Mouse (Mus musculus) heart, embryonic 11.5 days (tissue): ENCODE data around the gene Eras. TPM values are rescaled to one million over a fixed set of nuclear protein-coding genes. Genes with fewer than 3 reads are reported as not detected.

Experiments used
- ATAC-seq: fragments of 200-750 bp; cut with Nextera tagmentation; replicated peaks from 2 replicates; pipeline ENCODE4 v1.8.0; 2017; ENCODE audit warnings: moderate library complexity; ENCODE audit not compliant: insufficient number of reproducible peaks, low FRiP score, low TSS enrichment
- H3K27ac ChIP-seq: fragments of 300-500 bp; sonication (generic); 2 replicates; pipeline ENCODE4 v1.5.1; 2014; ENCODE audit warnings: mild to moderate bottlenecking, low read depth, low read length
- H3K27me3 ChIP-seq: fragments of 300-500 bp; sonication (generic); 2 replicates; pipeline ENCODE4 v1.6.1; 2014; ENCODE audit warnings: mild to moderate bottlenecking, low read length, mixed read lengths; ENCODE audit not compliant: control insufficient read depth, insufficient read depth
- H3K36me3 ChIP-seq: fragments of 300-500 bp; sonication (generic); 2 replicates; pipeline ENCODE4 v1.6.1; 2014; ENCODE audit warnings: mild to moderate bottlenecking, low read length, moderate library complexity, mixed read lengths; ENCODE audit not compliant: control insufficient read depth, insufficient read depth
- H3K4me1 ChIP-seq: fragments of 300-500 bp; sonication (generic); 2 replicates; pipeline ENCODE4 v1.6.1; 2014; ENCODE audit warnings: low read length; ENCODE audit not compliant: control insufficient read depth, insufficient read depth
- H3K4me2 ChIP-seq: fragments of 300-500 bp; sonication (generic); 2 replicates; pipeline ENCODE4 v1.6.1; 2014; ENCODE audit warnings: mild to moderate bottlenecking, moderate library complexity
- H3K4me3 ChIP-seq: fragments of 300-500 bp; sonication (generic); 2 replicates; pipeline ENCODE4 v1.5.1; 2014; ENCODE audit warnings: low read depth, low read length
- H3K9ac ChIP-seq: fragments of 300-500 bp; sonication (generic); 2 replicates; pipeline ENCODE4 v1.6.1; 2014; ENCODE audit warnings: mild to moderate bottlenecking, low read depth, low read length, moderate library complexity
- H3K9me3 ChIP-seq: fragments of 300-500 bp; sonication (generic); replicated peaks from 2 replicates; pipeline ENCODE4 v1.6.1; 2016; ENCODE audit warnings: low read length; ENCODE audit not compliant: control insufficient read depth
- WGBS: fragments of 180-500 bp; shearing (Covaris S2); extraction: QIAGEN DNeasy Blood & Tissue Kit; methylation state at CpG from one replicate; pipeline ENCODE4 v1.1.7; 2014; ENCODE audit not compliant: insufficient replicate concordance; 5-methylcytosine and 5-hydroxymethylcytosine counted together
- polyA plus RNA-seq: library from polyadenylated mRNA; unstranded; fragments of >200 nt; fragmentation: Nextera tagmentation; extraction: Ambion mirVana; gene quantifications from 2 replicates; pipeline ENCODE4 v1.2.1, GENCODE M21; 2014

Gene Eras
- polyA plus RNA-seq, 1 experiment from 2014 or later: not detected

- Histone ChIP-seq H3K9me3 (no peaks in the 10 kb centered on the region), H3K27me3 (no peaks in the 10 kb centered on the region), H3K27ac (peak within 1 kb of the TSS; percentile 74; the same call in 1 of the 2 replicates), H3K4me2 (peak within 1 kb of the TSS; percentile 69), H3K36me3 (no peaks in the 10 kb centered on the region), H3K4me3 (peak within 1 kb of the TSS; percentile 59), H3K9ac (peak within 1 kb of the TSS; percentile 74), H3K4me1 (no peaks in the 10 kb centered on the region)
- WGBS: 12% methylated on average over 62 of the region's 62 CpGs
- peak; percentile 97 for ATAC-seq
Observed at GRCm38 (mm10) chrX:7898880-7899874, 29.2 kb downstream of the Eras start, which contains the start of the genes Pqbp1 and Timm17b. Pqbp1 (minus strand) TSS chrX:7899269. Timm17b (plus strand) TSS chrX:7899357.

GRCm38 (mm10) chrX:7898211-7898610, 30.2 kb downstream of the Eras start:
- H3K36me3 ChIP-seq: no peaks in the 10 kb centered on the region
- H3K4me2 ChIP-seq: peak overlapping the region; percentile 62
- no peaks in the 10 kb centered on the region for H3K27me3 ChIP-seq
- 36% methylated on average over 13 of the region's 13 CpGs for WGBS
- no peaks in the 10 kb centered on the region for H3K4me1 ChIP-seq
- peak overlapping the region; percentile 65; the same call in 1 of the 2 replicates for H3K9ac ChIP-seq
- no peak overlapping the region for H3K27ac ChIP-seq
- peak overlapping the region; percentile 59 for H3K4me3 ChIP-seq
- H3K9me3 ChIP-seq: no peaks in the 10 kb centered on the region
- no peak for ATAC-seq

DNA sequence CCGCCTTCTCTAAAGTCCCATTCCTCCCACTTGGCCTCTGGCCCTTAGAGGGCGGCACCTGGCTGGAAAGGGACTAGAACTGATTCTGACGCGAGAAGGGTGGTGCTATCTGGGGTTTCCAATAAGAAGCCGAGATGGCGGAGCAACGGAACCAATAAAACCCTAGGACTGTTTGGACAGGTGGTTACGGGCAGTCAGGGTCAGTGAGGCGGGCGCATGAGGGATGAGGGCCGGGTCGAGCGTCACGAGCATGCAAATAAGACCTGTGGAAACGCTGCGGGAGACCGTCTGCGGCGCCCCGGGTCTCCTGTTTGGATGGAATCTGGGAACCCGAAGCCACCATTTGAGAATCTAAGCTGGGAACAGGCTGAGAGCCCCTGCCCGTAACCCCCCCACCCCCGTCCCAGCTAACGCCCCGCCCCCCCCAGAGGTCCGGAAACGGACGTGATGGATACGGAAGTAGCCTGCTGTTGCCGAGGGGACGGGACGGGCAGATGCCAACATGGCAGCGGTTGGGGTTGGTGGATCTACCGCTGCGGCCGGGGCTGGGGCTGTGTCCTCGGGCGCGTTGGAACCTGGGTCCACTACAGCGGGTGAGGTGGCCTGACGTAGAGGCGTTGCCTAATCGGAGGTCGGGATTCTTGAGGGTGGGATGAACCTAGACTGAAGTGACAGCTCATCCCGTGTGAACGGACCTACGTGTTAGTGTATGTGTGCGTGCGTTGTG, 44.4 kb downstream of the Eras start, which contains the start of gene Slc35a2:
Gene Slc35a2, plus strand, starts transcription at position 188 of the 727 bp plus-strand sequence.
- H3K4me3 ChIP-seq: peak within 1 kb of the TSS; percentile 54
- ATAC-seq: peak; percentile 85
- H3K27ac ChIP-seq: peak within 1 kb of the TSS; percentile 67
- no peaks in the 10 kb centered on the region for H3K36me3 ChIP-seq
- H3K9me3 ChIP-seq: no peaks in the 10 kb centered on the region
- peak within 1 kb of the TSS; percentile 67 for H3K4me2 ChIP-seq
- peak within 1 kb of the TSS; percentile 48 for H3K9ac ChIP-seq
- 10% methylated on average over 49 of the region's 49 CpGs for WGBS
- no peaks in the 10 kb centered on the region for H3K27me3 ChIP-seq
- no peaks in the 10 kb centered on the region; the same call in 1 of the 2 replicates for H3K4me1 ChIP-seq

DNA sequence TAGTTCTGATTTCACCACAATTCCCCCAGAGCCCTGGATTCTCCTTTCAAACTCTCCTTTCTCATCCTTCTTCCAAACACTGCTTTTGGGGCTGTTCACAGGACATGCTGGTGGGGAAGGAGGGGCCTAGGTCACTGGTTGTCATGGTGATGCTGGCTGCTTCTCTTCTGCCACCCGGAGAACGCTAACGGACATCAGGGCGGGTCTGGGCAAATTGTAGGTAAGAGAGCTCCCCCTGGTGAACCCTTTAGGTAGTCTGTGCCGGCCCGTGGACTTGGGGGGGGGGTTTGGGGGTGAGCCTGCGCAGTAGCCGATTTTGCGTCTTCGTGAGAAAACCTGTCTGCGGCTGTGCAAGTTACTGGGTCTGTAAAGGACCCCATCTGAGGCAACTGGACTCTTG, 48.6 kb downstream of the Eras start:
- WGBS: 15% methylated on average over 11 of the region's 11 CpGs
- no peaks in the 10 kb centered on the region for H3K9me3 ChIP-seq
- H3K36me3 ChIP-seq: no peaks in the 10 kb centered on the region; the same call in 1 of the 2 replicates
- H3K27ac ChIP-seq: no peak overlapping the region
- no peak for ATAC-seq
- H3K4me3 ChIP-seq: no peak overlapping the region
- no peaks in the 10 kb centered on the region; the same call in 1 of the 2 replicates for H3K4me1 ChIP-seq
- H3K27me3 ChIP-seq: no peaks in the 10 kb centered on the region
- peak overlapping the region; percentile 90 for H3K4me2 ChIP-seq
- H3K9ac ChIP-seq: no peak overlapping the region

GRCm38 (mm10) chrX:7878495-7878894, 49.9 kb downstream of the Eras start:
- no peak overlapping the region for H3K27ac ChIP-seq
- H3K4me2 ChIP-seq: peak overlapping the region; percentile 90
- H3K4me3 ChIP-seq: peak overlapping the region; percentile 49
- no peaks in the 10 kb centered on the region; the same call in 1 of the 2 replicates for H3K36me3 ChIP-seq
- H3K4me1 ChIP-seq: no peaks in the 10 kb centered on the region
- H3K27me3 ChIP-seq: no peaks in the 10 kb centered on the region
- H3K9ac ChIP-seq: peak overlapping the region; percentile 63
- ATAC-seq: no peak
- WGBS: 14% methylated on average over 21 of the region's 21 CpGs
- no peaks in the 10 kb centered on the region for H3K9me3 ChIP-seq

- Histone ChIP-seq H3K27ac (no peak within 1 kb of the TSS), H3K4me3 (peak within 1 kb of the TSS; percentile 49)
- WGBS: 9% methylated on average over 34 of the region's 38 CpGs
Observed at GRCm38 (mm10) chrX:7878007-7878419, 50.4 kb downstream of the Eras start, which contains the start of gene Pim2. Pim2 (plus strand) TSS chrX:7878262.

More at GRCm38 (mm10) chrX:7878007-7878419, 50.4 kb downstream of the Eras start, which contains the start of gene Pim2:
- peak; percentile 86 for ATAC-seq
- Histone ChIP-seq H3K4me2 (peak within 1 kb of the TSS; percentile 90), H3K9me3 (no peaks in the 10 kb centered on the region), H3K4me1 (no peaks in the 10 kb centered on the region), H3K27me3 (no peaks in the 10 kb centered on the region), H3K36me3 (no peaks in the 10 kb centered on the region; the same call in 1 of the 2 replicates), H3K9ac (peak within 1 kb of the TSS; percentile 63)

Other genes with a start within 250 kb of the Eras start
- not detected in 2 replicates for gene Magix, start 247.4 kb downstream of the Eras start, polyA plus RNA-seq
- 31.2 and 35.7 TPM in 2 replicates for gene Gpkow, start 231.5 kb downstream of the Eras start, polyA plus RNA-seq
- gene Wdr45, start 214.3 kb downstream of the Eras start, polyA plus RNA-seq: 16.0 and 16.2 TPM in 2 replicates
- gene Gm45208, start 206.4 kb downstream of the Eras start, polyA plus RNA-seq: 0.34 TPM in 1 of 2 replicates, not detected in the other
- 52.3 and 55.9 TPM in 2 replicates for gene Praf2, start 200.2 kb downstream of the Eras start, polyA plus RNA-seq
- gene Ccdc120, start 177.7 kb downstream of the Eras start, polyA plus RNA-seq: 5.2 and 8.5 TPM in 2 replicates
- gene Tfe3, start 166.0 kb downstream of the Eras start, polyA plus RNA-seq: 12.1 and 15.0 TPM in 2 replicates
- 26.5 and 26.8 TPM in 2 replicates for gene Gripap1, start 138.8 kb downstream of the Eras start, polyA plus RNA-seq
- gene Kcnd1, start 106.3 kb downstream of the Eras start, polyA plus RNA-seq: 1.6 TPM in 2 replicates
- gene Otud5, start 87.2 kb downstream of the Eras start, polyA plus RNA-seq: 22.9 and 23.7 TPM in 2 replicates
- 5.2 and 5.7 TPM in 2 replicates for gene Pim2, start 50.3 kb downstream of the Eras start, polyA plus RNA-seq
- 16.9 and 19.1 TPM in 2 replicates for gene Slc35a2, start 44.6 kb downstream of the Eras start, polyA plus RNA-seq
- 81.0 and 88.2 TPM in 2 replicates for gene Pqbp1, start 29.3 kb downstream of the Eras start, polyA plus RNA-seq
- gene Timm17b, start 29.2 kb downstream of the Eras start, polyA plus RNA-seq: 135 and 152 TPM in 2 replicates
- gene Gm10491, start 20.8 kb downstream of the Eras start, polyA plus RNA-seq: not detected in 2 replicates
- not detected in 2 replicates for gene Gm10490, start 19.1 kb downstream of the Eras start, polyA plus RNA-seq
- gene Pcsk1n, start 8.8 kb downstream of the Eras start, polyA plus RNA-seq: 0.10 and 0.23 TPM in 2 replicates
- gene Hdac6, start 19.3 kb upstream of the Eras start, polyA plus RNA-seq: 23.8 and 27.2 TPM in 2 replicates
- gene Gata1, start 49.5 kb upstream of the Eras start, polyA plus RNA-seq: 13.7 and 16.6 TPM in 2 replicates
- gene Glod5, start 89.9 kb upstream of the Eras start, polyA plus RNA-seq: 0.82 TPM in 1 of 2 replicates, not detected in the other
- 46.1 and 48.6 TPM in 2 replicates for gene Suv39h1, start 146.2 kb upstream of the Eras start, polyA plus RNA-seq
- 0.39 and 0.43 TPM in 2 replicates for gene Was, start 161.9 kb upstream of the Eras start, polyA plus RNA-seq
- 21.8 and 22.6 TPM in 2 replicates for gene Wdr13, start 204.3 kb upstream of the Eras start, polyA plus RNA-seq
- gene Rbm3, start 217.3 kb upstream of the Eras start, polyA plus RNA-seq: 320 and 341 TPM in 2 replicates
- gene Tbc1d25, start 247.6 kb upstream of the Eras start, polyA plus RNA-seq: 10.4 and 12.1 TPM in 2 replicates